Mouse (Mus musculus) forebrain, embryonic 10.5 days (tissue): ENCODE measurements around the gene Flad1. TPM values are rescaled to one million over a fixed set of nuclear protein-coding genes. Genes with fewer than 3 reads are reported as not detected.

Experiments used
- DNase-seq: peaks from one replicate; pipeline ENCODE4 v3.0.0-alpha.2; 2017; ENCODE audit warnings: low spot score; ENCODE audit errors: extremely low spot score
- H3K27ac ChIP-seq: fragments of 300-500 bp; sonication (generic); 2 replicates; pipeline ENCODE4 v1.5.1; 2016; ENCODE audit warnings: mild to moderate bottlenecking
- H3K27me3 ChIP-seq: fragments of 300-500 bp; sonication (generic); 2 replicates; pipeline ENCODE4 v1.6.1; 2016; ENCODE audit warnings: mild to moderate bottlenecking; ENCODE audit not compliant: poor library complexity, severe bottlenecking
- H3K36me3 ChIP-seq: fragments of 300-500 bp; sonication (generic); replicated peaks from 2 replicates; pipeline ENCODE4 v1.6.1; 2016; ENCODE audit warnings: mild to moderate bottlenecking, moderate library complexity
- H3K4me1 ChIP-seq: fragments of 300-500 bp; sonication (generic); 2 replicates; pipeline ENCODE4 v1.6.1; 2016
- H3K4me3 ChIP-seq: fragments of 300-500 bp; sonication (generic); 2 replicates; pipeline ENCODE4 v1.5.1; 2016; ENCODE audit warnings: mild to moderate bottlenecking, moderate library complexity
- H3K9me3 ChIP-seq: fragments of 300-500 bp; sonication (generic); 2 replicates; pipeline ENCODE4 v1.6.1; 2016; ENCODE audit warnings: mild to moderate bottlenecking, moderate library complexity
- WGBS: fragments of 180-500 bp; shearing (Covaris S2); methylation state at CpG from one replicate; pipeline ENCODE4 v1.1.7; 2016; 5-methylcytosine and 5-hydroxymethylcytosine counted together
- polyA plus RNA-seq: library from polyadenylated mRNA; unstranded; fragments of >200 nt; fragmentation: Nextera tagmentation; extraction: Ambion mirVana; gene quantifications from 2 replicates; pipeline ENCODE4 v1.2.1, GENCODE M21; 2016

The Flad1 gene
- polyA plus RNA-seq: 27.0 and 29.8 TPM in 2 replicates

DNA sequence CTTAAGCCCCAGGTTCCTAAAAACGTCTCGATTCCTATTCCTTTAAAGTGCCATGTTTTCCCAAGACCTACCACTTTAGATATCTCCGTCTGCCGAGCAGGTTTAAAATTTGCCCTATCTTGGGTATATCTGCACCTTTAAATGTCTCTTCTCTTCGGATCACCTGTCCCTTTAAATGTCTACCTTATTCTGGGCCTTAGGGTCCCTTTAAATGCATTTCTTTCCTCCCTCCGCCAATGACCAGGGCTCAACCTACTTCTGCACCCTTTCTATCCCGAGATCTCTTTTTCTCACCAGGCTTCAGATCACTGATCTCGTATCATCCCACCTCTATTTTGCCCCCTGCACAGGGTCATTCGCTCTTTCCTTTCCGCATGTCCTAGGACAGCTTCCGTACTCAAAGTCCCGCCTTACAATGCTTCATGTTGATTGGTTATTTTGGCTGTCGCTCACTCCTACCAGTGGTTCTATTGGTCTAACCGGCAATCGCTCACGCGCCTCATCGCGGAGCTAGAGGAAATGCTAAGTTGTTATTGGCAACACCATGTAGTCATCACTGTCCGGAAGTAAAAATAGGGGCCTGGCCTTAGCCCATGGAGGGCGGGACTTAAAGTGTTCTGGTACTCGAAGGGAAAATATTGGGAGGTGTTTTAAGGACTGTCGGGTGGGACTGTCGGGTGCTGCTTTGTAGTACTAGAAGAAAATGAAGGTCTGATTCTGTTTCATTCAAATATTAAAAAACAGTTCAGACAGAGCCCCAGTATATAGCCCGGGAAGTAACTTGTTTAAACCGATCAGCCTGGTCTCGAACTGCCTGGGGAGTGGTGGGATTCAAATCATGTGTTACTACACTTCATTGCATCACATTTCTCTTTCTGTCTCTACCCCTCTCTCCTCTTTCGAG is at the start of gene Flad1:
Gene Flad1 (minus strand): TSS at position 381 of the 904 bp plus-strand sequence.
- peaks cover 62% of the 10 kb centered on the region for H3K36me3 ChIP-seq
- no peaks in the 10 kb centered on the region for H3K27me3 ChIP-seq
- DNase-seq: peak; percentile 95
- peak within 1 kb of the TSS; percentile 67 for H3K4me3 ChIP-seq
- 8% methylated on average over 28 of the region's 28 CpGs for WGBS
- peak within 1 kb of the TSS; percentile 82 for H3K27ac ChIP-seq
- no peaks in the 10 kb centered on the region for H3K9me3 ChIP-seq
- peaks cover 21% of the 10 kb centered on the region for H3K4me1 ChIP-seq

DNA sequence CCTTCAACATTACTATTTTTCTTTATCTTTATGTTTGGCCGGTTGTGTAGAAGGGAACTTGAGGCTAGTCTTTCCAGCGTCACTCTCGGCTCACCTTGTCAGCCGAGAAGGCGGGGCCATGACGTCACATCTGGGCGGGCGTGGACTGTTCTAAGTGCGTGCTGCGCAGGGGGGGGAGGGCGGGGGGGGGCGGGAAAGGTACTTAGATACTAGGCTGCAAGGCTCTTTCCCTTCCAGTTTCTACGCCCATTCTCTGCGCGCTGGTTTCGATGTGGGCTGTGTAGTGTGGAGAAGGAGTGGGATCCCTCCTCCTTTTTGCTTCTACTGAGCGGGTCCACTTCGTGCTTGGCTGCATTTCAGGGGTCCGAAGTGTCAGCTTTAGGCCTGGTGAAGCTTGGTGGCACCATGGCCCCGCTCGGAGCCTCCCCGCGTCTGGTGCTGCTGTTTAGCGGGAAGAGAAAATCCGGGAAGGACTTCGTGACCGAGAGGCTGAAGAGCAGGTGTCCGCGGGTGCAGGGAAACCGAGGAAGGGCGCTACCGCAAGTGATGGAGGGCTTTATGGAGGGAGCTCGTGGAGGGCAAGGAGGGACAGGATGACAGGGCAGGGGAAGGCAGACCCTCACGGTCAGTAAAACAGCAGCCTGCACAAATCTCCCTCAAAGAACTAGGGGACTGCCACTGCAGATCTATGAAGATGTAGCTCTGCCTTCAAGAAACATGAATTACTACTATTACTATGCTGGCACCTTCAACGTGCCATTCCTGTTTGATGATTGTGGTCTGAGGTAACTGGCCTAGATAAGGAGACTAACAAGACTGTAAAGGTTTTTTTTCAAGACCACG is 47.5 kb upstream of the Flad1 start:
- peak overlapping the region; percentile 71 for H3K4me3 ChIP-seq
- H3K36me3 ChIP-seq: peaks cover 20% of the 10 kb centered on the region
- WGBS: 2% methylated on average over 36 of the region's 36 CpGs
- H3K4me1 ChIP-seq: peaks cover 43% of the 10 kb centered on the region
- H3K27me3 ChIP-seq: no peaks in the 10 kb centered on the region
- no peaks in the 10 kb centered on the region for H3K9me3 ChIP-seq
- H3K27ac ChIP-seq: peak overlapping the region; percentile 92
- DNase-seq: peak; percentile 90

DNA sequence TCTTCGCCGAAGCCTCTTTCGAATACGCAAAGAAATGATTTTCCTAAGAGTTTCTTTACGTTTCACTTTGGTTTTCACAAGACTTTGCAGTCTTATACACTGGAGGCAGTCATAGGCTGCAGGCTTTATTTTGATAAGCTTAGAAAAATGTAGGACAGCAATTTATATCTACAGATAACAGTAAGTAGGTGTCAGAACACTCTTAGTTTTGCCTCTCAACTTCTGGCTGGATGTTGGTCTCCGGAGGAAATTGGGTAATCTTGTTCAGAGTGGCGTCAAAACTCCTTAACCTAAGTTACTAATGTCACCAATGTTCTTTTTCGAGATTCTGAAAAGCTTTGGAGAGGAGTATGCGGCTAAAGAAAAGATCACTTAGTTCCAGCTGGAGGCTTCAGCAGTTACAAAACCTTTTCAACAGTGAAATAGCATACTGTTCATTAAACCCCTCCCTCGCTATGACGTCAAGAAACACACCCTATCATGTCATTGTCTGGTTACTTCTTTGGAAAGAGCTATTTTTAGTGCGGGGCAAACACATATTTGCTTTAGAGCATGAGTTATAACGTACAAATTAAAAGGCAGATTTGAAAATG is 46.8 kb upstream of the Flad1 start:
- Histone ChIP-seq H3K27me3 (no peaks in the 10 kb centered on the region), H3K27ac (peak overlapping the region; percentile 92), H3K36me3 (peaks cover 17% of the 10 kb centered on the region), H3K9me3 (no peaks in the 10 kb centered on the region), H3K4me1 (peaks cover 43% of the 10 kb centered on the region), H3K4me3 (peak overlapping the region; percentile 71)
- DNase-seq: no peak
- 51% methylated on average over 13 of the region's 13 CpGs for WGBS

DNA sequence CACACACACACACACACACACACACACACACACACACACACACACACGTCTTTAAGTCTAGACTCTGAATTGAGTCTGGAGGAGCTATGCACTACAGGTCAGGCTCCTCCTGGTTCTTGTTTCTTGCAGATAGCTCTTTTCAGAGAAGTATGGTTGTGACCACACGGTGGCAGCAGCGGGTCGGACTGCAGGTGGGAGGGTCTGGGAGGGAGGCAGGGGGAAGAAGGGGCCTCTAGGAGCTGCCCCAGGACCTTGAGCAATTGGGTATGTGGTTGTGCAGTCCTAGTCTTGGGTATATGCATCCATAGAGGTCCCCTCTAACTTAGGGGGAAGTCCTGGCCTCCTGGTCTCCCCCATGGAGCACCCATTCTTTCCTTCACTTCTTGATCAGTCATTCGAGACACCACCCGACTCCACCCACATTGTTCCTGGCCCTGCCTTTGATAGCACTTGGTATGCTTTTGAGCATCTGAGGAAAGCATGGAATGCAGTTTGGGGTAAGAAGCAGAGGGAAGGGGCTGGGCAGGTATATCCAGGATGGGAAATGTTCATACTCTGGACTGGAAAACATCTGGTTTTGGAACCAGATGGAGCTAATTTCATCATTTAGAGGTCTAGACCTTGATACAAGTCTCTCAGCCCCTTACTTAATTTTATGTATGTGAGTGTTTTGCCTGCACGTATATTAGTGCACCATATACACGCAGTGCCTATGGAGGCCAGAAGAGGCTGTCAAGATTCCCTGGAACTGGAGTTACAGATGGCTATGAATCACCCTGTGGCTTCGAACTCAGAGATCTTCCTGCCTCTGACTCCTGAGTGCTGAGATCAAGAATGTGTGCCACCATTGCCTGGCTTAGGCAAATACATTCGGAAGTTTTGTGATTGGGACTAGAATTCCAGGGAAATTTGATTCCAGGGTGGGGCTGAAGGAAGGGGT is 45.3 kb upstream of the Flad1 start:
- Histone ChIP-seq H3K36me3 (peaks cover 9% of the 10 kb centered on the region), H3K4me3 (no peak overlapping the region), H3K27ac (peak overlapping the region; percentile 30; the same call in 1 of the 2 replicates), H3K9me3 (no peaks in the 10 kb centered on the region), H3K27me3 (no peaks in the 10 kb centered on the region), H3K4me1 (peaks cover 45% of the 10 kb centered on the region)
- 39% methylated on average over 10 of the region's 10 CpGs for WGBS
- peak; percentile 83 for DNase-seq

DNA sequence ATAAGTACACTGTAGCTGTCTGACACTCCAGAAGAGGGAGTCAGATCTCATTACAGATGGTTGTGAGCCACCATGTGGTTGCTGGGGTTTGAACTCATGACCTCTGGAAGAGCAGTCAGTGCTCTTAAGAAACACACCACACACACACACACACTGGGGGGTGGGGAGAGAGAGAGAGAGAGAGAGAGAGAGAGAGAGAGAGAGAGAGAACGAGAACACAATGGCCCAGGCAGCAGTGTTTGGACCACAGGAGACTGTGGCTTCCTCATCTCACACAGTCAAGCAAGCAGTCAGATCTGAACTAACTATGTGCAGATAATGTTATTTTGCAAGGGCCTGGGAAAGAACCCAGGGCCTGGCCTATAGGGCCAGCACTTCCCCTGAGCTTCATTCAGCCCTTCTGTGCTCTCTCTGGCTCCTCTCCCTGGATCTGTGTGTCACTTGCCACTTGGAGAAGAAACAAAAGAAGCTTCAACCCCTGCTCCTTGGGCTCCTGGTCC is 44.2 kb upstream of the Flad1 start:
- Histone ChIP-seq H3K27me3 (no peaks in the 10 kb centered on the region), H3K4me3 (no peak overlapping the region), H3K27ac (no peak overlapping the region), H3K9me3 (no peaks in the 10 kb centered on the region), H3K36me3 (no peaks in the 10 kb centered on the region), H3K4me1 (peaks cover 56% of the 10 kb centered on the region)
- no peak for DNase-seq
- 76% methylated on average over 1 of the region's 1 CpGs for WGBS

DNA sequence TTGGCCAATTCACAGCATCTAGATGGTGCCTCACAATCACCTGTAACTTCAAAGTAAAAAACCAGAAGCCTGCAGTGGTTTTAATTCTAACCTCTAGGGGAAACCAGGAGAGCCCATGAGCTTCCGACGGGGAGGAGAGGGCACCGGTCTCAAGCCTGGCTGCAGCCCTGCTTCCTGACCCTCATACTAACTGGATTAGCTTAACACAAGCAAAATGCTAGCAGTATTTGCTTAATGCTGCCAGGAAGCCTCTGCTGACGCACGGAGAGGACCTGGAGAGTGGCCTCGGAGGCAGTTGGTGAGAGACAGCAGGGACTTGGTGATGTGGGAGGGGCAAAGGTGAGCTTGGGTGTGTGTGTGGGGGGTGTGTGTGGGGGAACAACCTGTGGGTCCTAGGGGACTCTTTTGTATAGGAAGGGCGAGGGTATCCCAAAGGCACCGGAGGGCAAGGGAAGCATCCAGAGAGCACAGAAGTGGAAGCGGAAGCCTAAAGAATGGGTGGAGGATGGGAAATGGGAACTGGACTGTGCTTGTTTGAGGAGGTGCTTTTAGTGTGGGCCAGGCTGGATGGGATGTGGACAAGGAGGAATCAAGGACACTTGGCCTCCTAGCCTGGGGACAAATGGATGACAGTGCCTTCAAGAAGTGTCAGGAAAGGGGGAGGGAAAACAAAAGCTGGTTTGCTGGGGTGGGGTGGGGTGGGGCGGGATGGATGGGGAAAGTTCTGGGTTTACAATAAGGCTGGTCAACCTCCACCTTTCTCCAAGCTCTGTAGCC is 42.9 kb upstream of the Flad1 start, which contains the start of gene Pmvk:
Gene Pmvk (plus strand): TSS at position 141 of the 777 bp plus-strand sequence.
- H3K27ac ChIP-seq: no peak within 1 kb of the TSS
- WGBS: 58% methylated on average over 10 of the region's 10 CpGs

DNA sequence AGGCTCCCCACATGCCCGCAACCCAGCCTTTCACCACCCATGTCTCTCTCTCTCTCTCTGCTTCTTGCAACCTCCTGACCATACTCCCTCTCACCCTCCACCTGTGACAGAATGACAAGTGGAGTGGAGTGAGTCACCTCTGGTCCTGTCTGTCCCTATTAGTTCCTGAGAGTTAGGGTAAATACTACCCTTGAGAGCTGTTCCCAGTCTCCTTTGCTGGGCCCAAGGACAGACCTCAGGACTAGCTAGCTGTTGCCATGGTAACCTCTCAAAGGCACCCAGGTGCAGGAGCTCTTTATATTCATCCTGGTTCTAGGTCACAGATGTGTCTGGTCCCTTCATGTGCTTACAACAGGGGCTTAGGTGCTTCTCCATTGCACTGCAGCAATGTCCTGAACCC is 40.2 kb upstream of the Flad1 start:
- Histone ChIP-seq H3K27me3 (no peaks in the 10 kb centered on the region), H3K36me3 (peaks cover 18% of the 10 kb centered on the region), H3K4me3 (no peak overlapping the region), H3K27ac (0 out of 2 replicates have a peak overlapping the region, but pooled peaks have one; percentile 31), H3K9me3 (no peaks in the 10 kb centered on the region), H3K4me1 (peaks cover 40% of the 10 kb centered on the region)
- no peak for DNase-seq
- WGBS: 87% methylated on average over 1 of the region's 1 CpGs

More for the DNA sequence above, 42.9 kb upstream of the Flad1 start, which contains the start of gene Pmvk:
- Histone ChIP-seq H3K9me3 (no peaks in the 10 kb centered on the region), H3K27me3 (no peaks in the 10 kb centered on the region), H3K4me1 (peaks cover 47% of the 10 kb centered on the region), H3K36me3 (peaks cover 1% of the 10 kb centered on the region; the same call in 1 of the 2 replicates), H3K4me3 (no peak within 1 kb of the TSS)
- no peak for DNase-seq

DNA sequence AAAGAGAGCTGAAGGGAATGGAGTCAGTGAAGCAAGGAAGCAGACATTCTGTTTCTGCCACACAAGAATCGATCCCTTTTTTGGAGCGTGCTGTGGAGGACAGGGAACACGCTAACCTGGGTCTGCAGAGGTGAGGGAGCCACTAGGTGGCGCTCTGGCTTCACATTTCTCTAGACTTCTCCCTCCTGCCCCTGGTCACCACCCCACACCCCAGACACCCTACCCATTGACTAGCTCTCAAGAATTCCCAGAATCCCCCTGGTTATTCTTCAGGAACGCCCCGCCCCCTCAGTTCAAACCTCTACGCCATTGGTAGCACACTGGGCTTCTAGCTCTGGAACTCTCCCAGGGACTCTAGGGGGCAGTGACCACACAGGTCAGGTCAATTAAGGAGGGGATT is 37.9 kb upstream of the Flad1 start:
- H3K4me1 ChIP-seq: peaks cover 28% of the 10 kb centered on the region
- no peak overlapping the region for H3K4me3 ChIP-seq
- DNase-seq: peak; percentile 55
- peak overlapping the region; percentile 4; the same call in 1 of the 2 replicates for H3K27ac ChIP-seq
- no peaks in the 10 kb centered on the region for H3K9me3 ChIP-seq
- 50% methylated on average over 7 of the region's 7 CpGs for WGBS
- H3K36me3 ChIP-seq: peaks cover 36% of the 10 kb centered on the region
- no peaks in the 10 kb centered on the region for H3K27me3 ChIP-seq

DNA sequence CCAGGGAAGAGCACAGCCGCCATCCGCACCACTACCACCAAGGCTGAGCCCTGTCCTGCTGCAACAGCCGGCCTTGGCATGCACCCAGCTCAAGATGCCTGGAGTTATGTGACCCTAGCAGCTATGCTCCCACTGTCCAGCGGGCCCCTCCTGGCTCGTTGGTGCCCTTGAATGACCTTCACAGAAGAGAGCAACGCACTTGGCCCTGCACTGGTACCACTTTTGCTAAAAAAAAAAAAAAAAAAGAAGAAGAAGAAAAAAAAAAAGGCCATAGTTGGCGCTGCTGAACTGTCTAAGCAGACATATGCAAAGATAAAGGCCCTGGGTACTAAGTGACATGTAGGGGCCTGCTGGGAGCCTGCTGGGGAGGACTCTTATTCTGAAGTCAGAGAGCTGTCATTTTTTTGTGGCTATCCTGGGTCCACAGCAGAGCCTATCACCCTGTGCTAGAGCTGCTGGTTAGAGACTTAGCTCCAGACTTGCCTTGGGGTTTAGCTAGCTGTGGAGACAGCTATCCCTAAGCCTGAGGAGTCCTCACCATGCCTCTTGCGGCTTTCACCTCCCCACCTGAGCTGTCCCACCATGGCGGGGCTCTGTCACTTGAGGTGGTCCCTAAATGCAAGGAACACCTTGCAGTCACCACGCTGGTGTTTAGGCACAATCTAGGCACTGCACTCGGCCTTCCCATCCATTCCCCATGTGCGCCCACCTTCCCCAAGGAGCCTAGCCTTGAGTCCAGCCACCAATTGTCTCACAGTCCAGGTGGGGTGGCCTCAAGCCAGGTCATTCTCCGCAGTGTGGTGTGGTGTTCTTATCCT is 37.3 kb upstream of the Flad1 start:
- Histone ChIP-seq H3K4me1 (peaks cover 26% of the 10 kb centered on the region), H3K9me3 (no peaks in the 10 kb centered on the region), H3K4me3 (no peak overlapping the region), H3K36me3 (peaks cover 41% of the 10 kb centered on the region), H3K27me3 (no peaks in the 10 kb centered on the region), H3K27ac (peak overlapping the region; percentile 4; the same call in 1 of the 2 replicates)
- WGBS: 77% methylated on average over 13 of the region's 13 CpGs
- no peak for DNase-seq

DNA sequence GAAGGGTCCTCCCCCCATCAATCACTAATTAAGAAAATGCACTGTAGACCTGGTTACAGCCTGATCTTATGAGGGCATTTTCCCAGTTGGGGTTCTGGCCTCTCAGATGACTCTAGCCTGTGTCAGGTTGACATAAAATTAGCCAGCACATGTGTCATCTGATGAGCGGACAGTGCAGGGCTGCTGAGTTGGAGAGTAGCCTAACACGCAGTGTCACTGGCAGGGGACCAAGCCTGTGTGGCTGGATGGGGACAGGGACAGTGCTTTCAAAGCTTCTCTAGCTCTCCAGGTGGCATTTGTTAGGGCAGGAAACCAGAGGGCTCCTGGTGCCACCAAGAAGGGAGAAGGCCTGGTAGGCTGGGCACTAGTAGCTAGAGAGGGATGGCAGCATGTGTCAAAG is 29.0 kb upstream of the Flad1 start:
- no peak for DNase-seq
- H3K4me1 ChIP-seq: peaks cover 36% of the 10 kb centered on the region
- no peak overlapping the region for H3K27ac ChIP-seq
- no peak overlapping the region for H3K4me3 ChIP-seq
- H3K9me3 ChIP-seq: no peaks in the 10 kb centered on the region
- H3K36me3 ChIP-seq: peaks cover 23% of the 10 kb centered on the region
- H3K27me3 ChIP-seq: no peaks in the 10 kb centered on the region
- WGBS: 93% methylated on average over 2 of the region's 2 CpGs
